Mouse (Mus musculus) embryo, embryonic 11 days (tissue): ENCODE measurements around the gene Epb42.
"Not testable (repeated sequence)": the region's sequence is repeated elsewhere in the genome, so short reads cannot be mapped to it uniquely, and the experiment has no call there.

ENCODE experiments used
- DNase-seq: peaks from one replicate; pipeline ENCODE4 v3.0.0-alpha.2; 2015

Epb42 gene

GRCm38 (mm10) chr2:121006986-121007385 is 29.9 kb downstream of the Epb42 start:
- DNase-seq = no peak

DNA sequence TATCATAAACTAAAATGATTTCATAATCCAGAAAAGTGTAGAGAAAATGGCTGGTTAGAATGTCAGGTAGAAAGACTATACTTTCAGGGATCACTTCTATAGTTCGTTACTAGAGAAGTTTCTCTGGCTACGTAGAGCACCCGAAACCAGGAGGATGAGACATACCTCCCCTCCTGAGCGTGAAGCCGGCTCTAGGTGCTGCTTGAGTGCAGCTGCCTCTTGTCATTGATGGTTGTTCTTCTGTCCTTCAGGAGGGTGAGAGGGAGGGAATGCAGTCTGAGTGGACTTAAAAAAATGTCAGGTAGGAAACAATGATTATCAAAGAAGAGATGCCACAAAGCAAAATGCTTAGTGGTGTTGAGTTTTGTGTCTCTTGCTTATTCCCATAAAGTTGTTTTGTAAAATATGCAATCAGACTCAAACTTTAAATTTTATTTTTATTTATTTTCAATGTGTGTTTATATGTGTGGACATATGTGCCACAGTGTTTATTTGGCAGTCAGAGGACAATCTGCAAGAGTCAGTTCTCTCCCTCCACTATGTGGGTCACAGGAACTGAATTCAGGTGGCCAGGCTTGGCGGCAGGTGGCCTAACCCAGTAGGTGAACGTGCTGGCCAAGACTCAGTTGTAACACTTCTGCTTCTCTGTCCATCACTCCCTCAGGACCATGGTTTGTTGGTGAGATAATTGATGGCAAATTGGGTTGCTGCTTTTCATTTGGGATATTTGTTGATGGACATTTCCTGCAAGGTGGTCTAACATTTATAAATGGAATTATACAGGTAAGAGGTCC is 32.7 kb downstream of the Epb42 start:
- DNase-seq = no peak

DNA sequence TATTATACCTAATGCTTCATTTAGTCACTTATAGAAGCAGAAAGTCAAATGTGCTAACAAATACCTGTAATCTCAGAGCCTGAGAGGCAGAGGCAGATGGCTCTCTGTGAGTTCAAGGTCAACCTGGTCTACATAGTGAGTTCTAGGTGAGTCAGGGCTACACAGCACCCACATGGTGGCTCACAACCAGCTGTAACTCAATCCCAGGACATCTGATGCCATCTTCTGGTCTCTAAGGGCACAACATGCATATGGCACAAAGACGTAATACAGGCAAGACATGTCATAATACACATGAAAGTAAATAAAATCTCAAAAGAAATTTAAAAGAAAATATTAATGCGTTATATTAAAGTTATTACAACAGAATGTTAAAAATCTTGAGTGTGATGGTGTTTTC is 33.3 kb downstream of the Epb42 start:
- DNase-seq = peak; percentile 8

DNA sequence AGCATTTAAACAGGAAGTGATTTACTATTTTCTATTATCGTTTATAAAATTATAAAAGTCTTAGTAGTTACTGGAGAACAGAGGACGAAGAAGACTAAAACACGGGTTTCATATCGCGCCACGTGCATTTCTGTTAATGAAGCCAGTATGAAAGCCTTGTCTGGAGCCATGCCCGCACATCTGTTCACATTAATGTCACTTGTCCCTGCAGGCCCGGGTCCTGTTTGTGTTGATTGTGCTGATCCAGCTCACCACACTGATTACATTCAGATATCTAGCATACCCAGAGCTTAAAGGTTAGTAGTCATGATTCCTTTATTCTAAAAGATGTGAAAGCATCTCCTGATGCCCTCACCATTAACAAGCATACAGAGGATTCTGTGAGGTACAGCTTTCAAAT is 38.0 kb downstream of the Epb42 start:
- DNase-seq = no peak

DNA sequence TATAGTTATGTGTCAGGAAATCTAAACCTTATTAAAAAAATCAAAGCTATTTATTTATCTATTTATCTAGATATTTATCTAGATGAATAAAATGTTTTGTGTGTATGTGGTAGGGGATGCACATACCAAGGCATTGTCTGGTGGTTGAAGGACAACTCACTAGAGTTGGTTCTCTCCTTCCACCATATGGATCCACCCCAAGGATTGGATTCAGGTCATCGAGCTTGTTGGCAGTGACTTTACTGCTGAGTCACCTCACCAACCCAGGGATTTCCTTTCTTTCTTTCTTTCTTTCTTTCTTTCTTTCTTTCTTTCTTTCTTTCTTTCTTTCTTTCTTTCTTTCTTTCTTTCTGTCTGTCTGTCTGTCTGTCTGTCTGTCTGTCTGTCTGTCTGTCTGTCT is 40.3 kb downstream of the Epb42 start:
- not testable (repeated sequence) for DNase-seq

DNA sequence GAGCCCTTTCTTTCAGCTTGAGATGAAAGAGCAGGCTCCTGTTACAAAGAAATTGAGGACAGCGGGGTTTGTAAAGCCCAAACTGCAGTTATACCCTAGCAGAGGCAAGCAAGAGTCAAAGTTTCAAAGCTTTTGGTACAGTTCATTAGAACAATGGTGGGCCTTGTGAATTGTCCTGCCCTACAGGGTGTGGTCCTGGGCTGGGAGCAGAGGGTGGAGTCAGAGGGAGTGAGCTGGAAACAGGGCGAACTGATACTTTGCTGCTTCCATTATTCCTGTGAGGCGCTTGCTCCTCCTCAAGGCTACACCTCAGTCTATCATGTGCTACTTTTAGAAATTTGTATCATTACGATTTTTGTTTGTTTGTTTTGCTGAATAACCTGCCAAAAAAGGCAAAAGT is 45.7 kb downstream of the Epb42 start:
- no peak for DNase-seq

GRCm38 (mm10) chr2:120985241-120985640 is 51.6 kb downstream of the Epb42 start:
- no peak for DNase-seq

GRCm38 (mm10) chr2:120983611-120984010 is 53.3 kb downstream of the Epb42 start:
- no peak for DNase-seq

DNA sequence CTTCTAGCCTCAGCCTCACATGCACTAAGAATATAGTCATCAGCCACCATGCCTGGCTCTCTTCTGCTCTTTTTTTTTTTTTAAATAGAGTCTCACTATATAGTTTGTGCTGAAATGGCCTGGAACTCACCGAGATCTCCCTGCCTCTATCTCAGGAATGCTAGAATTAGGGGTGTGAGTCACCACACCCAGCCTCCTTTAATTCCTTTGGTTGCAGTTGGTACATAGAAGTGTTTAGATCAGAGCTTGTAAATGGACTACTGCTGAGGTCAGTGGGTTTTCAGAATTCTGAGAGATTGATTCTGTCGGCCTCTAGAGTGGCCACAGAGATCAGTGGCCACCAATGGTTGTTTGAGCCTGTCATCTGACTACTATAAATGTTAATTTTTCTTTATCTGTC is 56.0 kb downstream of the Epb42 start:
- no peak for DNase-seq

- no peak for DNase-seq
Observed at GRCm38 (mm10) chr2:120979819-120980218, 57.1 kb downstream of the Epb42 start.

- DNase-seq = peak; percentile 9
Observed at GRCm38 (mm10) chr2:120978693-120979037, 58.2 kb downstream of the Epb42 start.

DNA sequence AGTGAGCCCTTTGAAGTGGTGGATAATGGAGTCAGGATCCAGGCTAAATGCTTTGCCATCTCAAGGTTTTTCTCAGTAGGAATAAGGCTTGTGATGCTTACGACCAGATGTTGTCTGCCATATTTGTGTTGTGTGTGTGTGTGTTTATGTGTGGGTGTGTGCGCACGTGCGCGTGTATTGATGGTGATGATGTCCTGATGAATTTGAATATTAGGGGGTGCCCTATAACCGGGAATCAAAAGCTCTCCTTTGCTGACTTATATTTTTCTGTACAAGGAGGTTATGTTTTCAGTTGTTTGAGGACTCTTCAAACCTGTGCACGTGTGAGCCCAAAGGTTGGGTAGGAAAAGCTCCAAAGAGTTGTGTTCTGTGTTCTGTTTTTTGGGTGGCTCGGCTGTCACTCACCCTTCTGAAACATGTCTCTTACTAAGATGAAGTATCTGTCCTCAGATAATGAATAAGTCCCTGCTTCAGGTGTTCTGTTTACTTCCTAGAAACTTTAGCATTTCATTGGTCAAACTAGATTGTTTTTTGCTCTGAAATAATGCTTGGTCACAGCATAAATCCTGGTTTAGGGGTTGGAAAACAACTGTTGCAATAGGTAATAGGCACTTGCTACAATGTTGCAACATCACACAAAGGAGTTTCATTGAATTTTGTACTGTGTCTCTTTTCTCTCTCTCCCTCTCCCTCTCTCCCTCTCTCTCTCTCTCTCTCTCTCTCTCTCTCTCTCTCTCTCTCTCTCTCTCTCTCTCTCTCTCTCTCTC is 58.8 kb downstream of the Epb42 start:
- no peak for DNase-seq

DNA sequence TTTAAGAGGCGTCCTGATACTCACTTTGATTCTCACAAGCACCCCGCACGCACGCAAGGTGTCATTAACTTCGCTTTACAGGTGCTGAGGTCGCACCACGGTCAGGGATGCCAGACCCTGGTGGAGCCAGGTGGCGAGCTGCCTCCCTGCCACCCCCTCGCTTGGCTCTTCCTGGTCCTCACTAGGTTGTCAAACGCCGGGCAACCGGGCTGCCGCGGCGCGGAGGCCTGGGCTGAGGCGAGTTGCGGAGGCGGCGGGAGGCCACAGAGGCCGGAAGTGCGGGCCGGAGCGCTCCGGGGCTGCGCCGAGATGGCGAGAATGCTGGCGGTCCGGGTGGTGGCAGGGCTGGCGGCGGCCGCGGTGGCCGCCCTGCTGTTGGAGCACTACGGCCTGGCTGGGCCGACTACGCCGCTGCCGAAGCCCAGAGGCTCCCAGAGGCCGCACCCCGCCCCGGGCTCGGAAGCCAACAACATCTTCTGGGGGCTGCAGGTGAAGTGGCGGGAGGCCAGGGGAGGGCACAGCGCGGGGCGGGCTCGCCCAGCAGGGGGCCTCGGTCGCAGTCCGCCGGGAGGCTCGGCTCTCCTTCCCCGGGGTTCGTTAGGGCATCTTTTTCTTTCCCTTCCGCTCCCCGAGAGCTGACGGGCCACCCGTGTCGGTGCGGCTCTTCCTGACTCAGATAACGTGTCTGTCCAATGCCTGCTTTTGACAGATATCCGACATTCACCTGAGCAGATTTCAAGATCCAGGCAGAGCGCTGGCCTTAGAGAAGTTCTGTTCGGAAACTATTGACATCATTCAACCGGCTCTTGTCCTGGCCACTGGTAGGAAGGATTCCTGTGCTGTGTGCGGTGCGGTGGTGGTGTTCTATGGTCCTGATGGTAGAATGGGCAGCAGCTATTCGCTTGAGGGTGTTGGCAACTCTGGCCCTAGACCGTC is 59.6 kb downstream of the Epb42 start, which contains the start of gene Tmem62:
Gene Tmem62, plus strand, starts transcription at position 28 of the 936 bp plus-strand sequence.
- DNase-seq = peak; percentile 76

DNA sequence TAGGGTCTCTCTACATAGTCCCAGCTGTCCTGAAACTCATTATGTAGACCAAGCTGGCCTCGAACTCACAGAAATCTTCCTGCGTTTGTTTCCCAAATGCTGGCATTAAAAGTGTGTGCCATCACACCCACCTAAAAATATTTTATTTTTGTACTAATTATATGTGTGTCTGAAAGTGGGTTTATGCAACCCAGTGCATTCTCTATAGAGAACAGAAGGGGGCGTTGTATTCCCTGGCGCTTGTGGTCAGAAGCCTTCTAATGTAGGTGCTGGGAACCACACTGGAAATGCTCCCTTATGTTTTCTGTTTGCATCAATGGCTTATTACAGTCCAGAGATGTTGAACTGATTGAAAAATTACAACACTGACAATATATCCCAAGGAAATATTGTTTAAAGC is 60.6 kb downstream of the Epb42 start:
- peak; percentile 27 for DNase-seq

- no peak for DNase-seq
Observed at GRCm38 (mm10) chr2:120972964-120973363, 63.9 kb downstream of the Epb42 start.

GRCm38 (mm10) chr2:120972257-120972656 is 64.6 kb downstream of the Epb42 start:
- not testable (repeated sequence) for DNase-seq

GRCm38 (mm10) chr2:120971766-120972165 is 65.1 kb downstream of the Epb42 start:
- DNase-seq = no peak

DNA sequence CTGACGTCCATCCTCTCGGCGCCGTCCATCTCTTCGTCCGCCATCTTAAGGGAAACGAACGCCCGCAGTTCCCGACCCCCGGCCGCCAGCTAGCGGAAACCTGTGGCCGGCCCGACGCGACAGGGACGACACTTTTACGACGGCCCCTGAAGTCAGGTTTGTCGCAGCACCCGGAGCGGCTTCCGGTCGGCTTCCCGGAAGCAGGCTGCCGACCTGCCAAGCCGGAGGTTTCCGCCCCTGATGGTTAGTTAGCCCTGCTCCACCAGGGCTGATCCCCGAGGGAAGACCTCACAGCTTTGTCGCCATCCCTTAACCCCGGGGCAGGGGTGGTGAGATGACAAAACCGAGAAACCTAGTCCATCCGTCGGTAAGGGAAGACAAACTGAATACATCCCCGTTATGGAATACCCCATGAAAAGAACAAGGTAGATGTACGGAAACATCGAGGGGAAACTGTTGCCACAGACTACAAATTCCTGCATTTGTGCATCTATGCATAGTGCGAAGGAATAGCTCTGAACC is 66.3 kb downstream of the Epb42 start, which contains the start of gene Ubr1:
Gene Ubr1, minus strand, starts transcription at position 157 of the 522 bp plus-strand sequence.
- DNase-seq = peak; percentile 95

DNA sequence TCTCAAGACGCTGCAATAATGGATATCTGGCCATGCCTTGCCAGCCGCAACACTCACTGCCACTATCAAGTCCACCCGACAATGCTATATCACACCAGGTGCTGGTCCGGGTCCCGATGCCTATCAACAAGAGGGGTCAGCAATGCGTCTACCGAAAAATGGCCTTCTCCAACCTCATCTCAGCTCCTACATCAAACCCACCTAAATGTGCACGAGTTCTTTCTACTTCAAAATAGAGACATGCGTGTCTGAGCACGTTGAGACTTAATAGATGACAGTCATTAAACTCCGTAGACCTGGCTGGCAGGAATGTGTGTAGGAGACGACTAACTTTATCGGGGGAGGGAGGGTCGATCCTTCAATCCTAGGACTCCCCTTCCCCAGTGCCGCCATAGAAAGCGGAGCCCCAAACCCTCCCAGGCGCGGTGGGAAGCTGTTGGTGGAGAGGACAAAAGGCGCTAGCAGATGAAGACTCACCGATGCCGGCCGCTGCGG is 66.8 kb downstream of the Epb42 start:
- no peak for DNase-seq
